Mouse (Mus musculus) ES-Bruce4 (cell line): ENCODE results near the gene 2510009E07Rik. TPM values are rescaled to one million over a fixed set of nuclear protein-coding genes. Genes with fewer than 3 reads are reported as not detected.
"Not testable (repeated sequence)": the region's sequence is repeated elsewhere in the genome, so short reads cannot be mapped to it uniquely, and the experiment has no call there.

Source experiments
- H3K27ac ChIP-seq: 2 replicates; pipeline ENCODE4 v1.5.1; 2012; ENCODE audit warnings: low read length, inconsistent platforms; ENCODE audit not compliant: insufficient read depth
- H3K27me3 ChIP-seq: 2 replicates; pipeline ENCODE4 v1.6.1; 2012; ENCODE audit warnings: mild to moderate bottlenecking, low read length, inconsistent platforms; ENCODE audit not compliant: control insufficient read depth, poor library complexity, insufficient read depth, severe bottlenecking
- H3K36me3 ChIP-seq: 2 replicates; pipeline ENCODE4 v1.6.1; 2012; ENCODE audit warnings: inconsistent platforms, mild to moderate bottlenecking, low read length, moderate library complexity; ENCODE audit not compliant: control insufficient read depth, poor library complexity, insufficient read depth, severe bottlenecking
- H3K4me1 ChIP-seq: one replicate; pipeline ENCODE4 v1.8.1; 2011; ENCODE audit warnings: low read length; ENCODE audit not compliant: control insufficient read depth, insufficient read depth
- H3K4me3 ChIP-seq: 2 replicates; pipeline ENCODE4 v1.5.1; 2011; ENCODE audit warnings: low read depth, mild to moderate bottlenecking, low read length
- H3K9ac ChIP-seq: 2 replicates; pipeline ENCODE4 v1.6.1; 2012; ENCODE audit warnings: low read depth, mild to moderate bottlenecking, inconsistent platforms; ENCODE audit not compliant: poor library complexity, severe bottlenecking
- H3K9me3 ChIP-seq: replicated peaks from 2 replicates; pipeline ENCODE4 v1.6.1; 2012; ENCODE audit warnings: mild to moderate bottlenecking, low read length, inconsistent platforms; ENCODE audit not compliant: control insufficient read depth, poor library complexity, insufficient read depth, severe bottlenecking
- CTCF ChIP-seq: IDR thresholded peaks from one replicate; pipeline ENCODE4 v1.8.1; 2011; ENCODE audit warnings: low read depth, low read length
- EP300 ChIP-seq: IDR thresholded peaks from 2 replicates; pipeline ENCODE4 v1.6.1; 2011; ENCODE audit warnings: low read depth, low read length; ENCODE audit not compliant: insufficient read depth
- POLR2A ChIP-seq: IDR thresholded peaks from one replicate; pipeline ENCODE4 v1.8.1; 2011; ENCODE audit warnings: low read length; ENCODE audit not compliant: insufficient read depth
- polyA plus RNA-seq: library from polyadenylated mRNA; stranded (reverse); fragments of >200 nt; gene quantifications from 2 replicates; pipeline ENCODE4 v1.2.4, GENCODE M21; 2011; ENCODE audit warnings: low read depth; ENCODE audit not compliant: missing spikeins, insufficient read depth, insufficient read length

The 2510009E07Rik gene
- polyA plus RNA-seq, 1 experiment = 0.39 TPM

DNA sequence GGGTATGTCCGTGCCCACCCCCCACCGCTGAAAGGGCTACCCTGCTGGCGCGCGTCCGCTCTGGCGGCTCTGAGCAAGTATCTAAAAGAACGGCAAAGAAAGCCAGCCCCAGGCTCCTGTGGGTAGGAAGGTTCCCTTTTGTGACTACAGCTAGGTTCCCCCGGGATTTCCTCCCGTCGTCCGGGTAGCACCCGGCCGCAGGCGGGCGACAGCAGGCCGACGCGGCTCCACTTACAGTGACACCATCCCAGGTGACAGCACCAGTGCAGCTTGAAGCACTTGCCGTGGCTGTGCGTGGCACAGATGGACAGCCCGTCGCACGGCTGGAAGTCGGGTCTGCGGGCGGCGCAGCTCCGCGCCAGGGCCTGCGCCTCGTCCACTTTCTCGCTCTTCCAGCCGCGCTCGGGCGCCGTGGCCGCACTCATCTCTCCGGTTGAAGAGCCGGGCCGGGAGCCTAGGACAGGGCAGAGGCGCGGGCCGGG lies 443 bp downstream of the 2510009E07Rik start:
- Histone ChIP-seq H3K27me3 (no peaks in the 10 kb centered on the region; the same call in 1 of the 2 replicates), H3K4me3 (peak overlapping the region; percentile 71), H3K27ac (no peak overlapping the region), H3K4me1 (no peaks in the 10 kb centered on the region), H3K9ac (peak overlapping the region; percentile 49), H3K9me3 (no peaks in the 10 kb centered on the region), H3K36me3 (no peaks in the 10 kb centered on the region)
- TF ChIP-seq CTCF (no peak), POLR2A (no peak)

DNA sequence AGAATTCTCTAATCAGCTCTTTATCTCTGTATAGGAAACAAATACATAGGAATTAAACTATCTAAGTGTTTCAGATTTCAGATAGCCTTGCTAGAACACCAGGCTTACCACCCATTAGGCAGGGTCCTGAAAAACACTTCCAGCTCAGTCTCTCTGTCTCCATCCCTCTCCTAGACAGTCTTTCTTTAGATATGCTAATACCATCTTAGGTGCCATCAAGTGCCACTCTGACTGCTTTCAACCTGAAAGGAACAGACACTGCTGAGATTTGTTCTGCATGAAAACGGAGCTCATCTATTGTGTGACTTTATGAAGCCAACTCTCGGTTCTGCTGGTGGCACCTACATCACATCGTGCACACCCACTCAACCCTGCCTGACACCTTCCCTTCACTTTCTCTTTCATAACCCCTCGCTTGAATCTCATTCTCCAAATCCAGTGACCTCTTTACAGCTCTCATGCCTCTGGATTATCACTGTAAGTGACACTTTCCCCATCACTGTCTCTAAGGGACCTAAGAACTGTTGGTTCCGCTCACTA lies 4.2 kb downstream of the 2510009E07Rik start:
- H3K9ac ChIP-seq = no peak overlapping the region
- no peaks in the 10 kb centered on the region for H3K36me3 ChIP-seq
- no peaks in the 10 kb centered on the region for H3K9me3 ChIP-seq
- H3K4me1 ChIP-seq = no peaks in the 10 kb centered on the region
- TF ChIP-seq POLR2A (no peak), CTCF (no peak), EP300 (no peak)
- no peak overlapping the region for H3K4me3 ChIP-seq
- no peak overlapping the region for H3K27ac ChIP-seq
- no peaks in the 10 kb centered on the region for H3K27me3 ChIP-seq

DNA sequence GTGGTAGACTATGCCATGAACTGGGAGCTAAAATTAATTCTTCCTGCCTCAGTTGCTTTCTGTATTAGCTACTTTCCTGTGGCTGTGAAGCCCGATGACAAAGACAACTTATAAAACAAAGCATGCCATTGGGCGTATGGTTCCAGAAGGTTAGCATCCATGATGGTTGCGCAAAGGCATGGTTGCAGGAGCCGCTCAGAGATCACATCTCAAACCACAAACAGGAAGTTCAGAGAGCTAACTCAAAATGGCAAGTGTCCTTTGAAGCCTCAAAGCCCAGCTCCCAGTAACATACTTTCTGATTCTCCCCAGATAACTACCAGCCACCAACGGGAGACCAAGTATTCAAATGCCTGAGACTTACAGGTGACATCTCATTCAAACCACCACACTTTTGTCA lies 5.3 kb downstream of the 2510009E07Rik start:
- Histone ChIP-seq H3K27ac (no peak overlapping the region), H3K36me3 (no peaks in the 10 kb centered on the region), H3K4me3 (no peak overlapping the region), H3K9me3 (no peaks in the 10 kb centered on the region), H3K27me3 (no peaks in the 10 kb centered on the region), H3K4me1 (no peaks in the 10 kb centered on the region), H3K9ac (no peak overlapping the region)
- TF ChIP-seq EP300 (no peak), CTCF (no peak), POLR2A (no peak)

DNA sequence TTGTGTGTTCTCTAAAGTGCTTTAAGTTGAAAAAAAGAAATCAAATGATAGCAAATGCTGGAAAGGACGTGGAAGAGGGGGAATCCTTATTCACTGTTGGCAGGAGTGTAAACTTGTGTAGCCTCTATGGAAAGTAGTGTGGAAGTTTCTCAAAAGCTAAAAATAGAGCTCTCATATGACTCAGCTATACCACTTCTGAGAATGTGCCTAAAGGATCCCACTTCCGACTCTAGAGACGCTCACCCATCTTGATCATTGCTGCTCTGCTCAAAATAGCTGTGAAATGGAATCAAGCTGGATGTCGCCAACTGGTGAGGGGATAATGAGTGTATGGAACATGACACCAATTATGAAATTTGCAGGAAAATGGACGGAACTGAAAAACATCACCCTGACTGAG lies 7.1 kb downstream of the 2510009E07Rik start:
- no peaks in the 10 kb centered on the region for H3K36me3 ChIP-seq
- no peak for TF ChIP-seq POLR2A
- no peak for TF ChIP-seq CTCF
- TF ChIP-seq EP300 = no peak
- H3K27ac ChIP-seq = no peak overlapping the region
- no peaks in the 10 kb centered on the region for H3K27me3 ChIP-seq
- H3K9me3 ChIP-seq = no peaks in the 10 kb centered on the region
- H3K9ac ChIP-seq = no peak overlapping the region
- no peaks in the 10 kb centered on the region for H3K4me1 ChIP-seq
- no peak overlapping the region for H3K4me3 ChIP-seq

DNA sequence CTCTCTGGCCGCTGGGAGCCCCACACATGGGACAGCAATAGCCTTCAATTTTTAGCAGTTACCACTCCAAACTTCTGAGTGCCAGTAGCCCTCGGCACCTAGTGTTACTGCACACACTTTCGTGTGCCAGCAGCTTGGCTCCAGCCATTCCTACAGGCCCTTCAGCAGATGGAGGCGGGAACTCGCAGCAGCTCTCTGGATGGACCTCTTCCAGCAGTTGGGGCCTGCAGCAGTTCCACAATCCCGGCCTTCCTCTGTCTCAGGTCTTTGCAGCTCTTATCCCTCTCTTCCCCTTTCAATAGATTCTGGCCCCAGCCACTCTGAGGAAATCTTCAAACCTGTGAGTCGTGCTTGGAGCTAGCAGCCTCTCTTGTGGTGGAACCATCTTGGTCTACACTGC lies 17.7 kb downstream of the 2510009E07Rik start:
- Histone ChIP-seq H3K27me3 (no peaks in the 10 kb centered on the region), H3K9me3 (no peaks in the 10 kb centered on the region), H3K4me3 (no peak overlapping the region), H3K27ac (no peak overlapping the region), H3K9ac (no peak overlapping the region), H3K4me1 (no peaks in the 10 kb centered on the region), H3K36me3 (no peaks in the 10 kb centered on the region)
- TF ChIP-seq CTCF = no peak

DNA sequence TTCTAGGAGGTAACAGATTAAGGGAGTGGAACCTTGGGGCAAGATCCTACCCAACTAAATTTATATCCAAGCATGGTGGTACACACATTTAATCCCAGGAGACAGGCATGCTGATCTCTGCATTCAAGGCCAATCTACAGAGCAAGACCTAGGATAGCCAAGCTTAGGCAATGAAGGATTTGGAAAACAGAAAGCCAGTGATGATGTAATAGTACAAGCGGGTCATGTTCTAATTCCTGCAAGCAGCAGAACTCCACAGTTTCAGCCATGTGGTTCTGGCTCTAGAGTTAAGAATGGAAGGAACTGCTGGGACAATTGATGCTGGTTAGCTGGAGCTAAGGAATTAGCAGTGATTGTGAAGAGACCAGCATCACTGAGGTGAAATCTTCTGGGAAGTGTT lies 20.8 kb downstream of the 2510009E07Rik start:
- H3K4me1 ChIP-seq, H3K36me3 ChIP-seq, H3K4me3 ChIP-seq, H3K27me3 ChIP-seq, H3K27ac ChIP-seq, H3K9ac ChIP-seq, H3K9me3 ChIP-seq: not testable (repeated sequence)

DNA sequence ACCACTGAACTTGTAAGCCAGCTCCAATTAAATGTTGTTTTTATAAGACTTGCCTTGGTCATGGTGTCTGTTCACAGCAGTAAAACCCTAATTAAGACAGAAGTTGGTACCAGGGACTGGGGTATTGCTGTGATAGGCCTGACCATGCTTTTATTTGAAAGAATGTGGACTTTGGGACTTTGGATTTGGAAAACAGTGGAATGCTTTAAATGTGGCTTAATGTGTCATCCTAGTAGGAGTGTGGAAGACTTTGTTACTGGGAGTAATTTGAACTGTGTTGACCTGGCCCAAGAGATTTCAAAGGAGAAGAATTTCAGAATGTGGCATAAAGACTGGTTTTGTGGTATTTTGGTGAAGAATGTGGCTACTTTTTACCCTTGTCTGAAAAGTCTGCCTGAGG lies 21.4 kb downstream of the 2510009E07Rik start:
- not testable (repeated sequence) for H3K9ac ChIP-seq, H3K9me3 ChIP-seq, H3K27ac ChIP-seq, H3K36me3 ChIP-seq, H3K4me1 ChIP-seq, H3K4me3 ChIP-seq, H3K27me3 ChIP-seq
